Mouse (Mus musculus): ENCODE results near the gene Dnajc6.

- TF ChIP-seq NRF1 (IDR thresholded peaks at IDR 0.05; ENCODE audit: insufficient read depth, low read depth, low read length, poor library complexity, severe bottlenecking): 0 out of 2 replicates have a peak, but pooled peaks have one; percentile 17
- no peak for TF ChIP-seq CTCF (IDR thresholded peaks at IDR 0.05 in 2 of 3, conservative IDR thresholded peaks at IDR 0.05 in 1 of 3; ENCODE audit: control insufficient read depth in 1 of 3, insufficient read depth in 1 of 3, low read depth in 2 of 3, low read length in 3 of 3, poor library complexity in 1 of 3, severe bottlenecking in 1 of 3)
- peak in 1 of 2 experiments; percentile 80; a peak in 2 of 4 replicates for TF ChIP-seq POLR2A (IDR thresholded peaks at IDR 0.05; ENCODE audit: control insufficient read depth in 1 of 2, insufficient read depth in 1 of 2, low read depth in 1 of 2, low read length in 2 of 2, poor library complexity in 1 of 2)
- no peak for TF ChIP-seq EP300 (IDR thresholded peaks at IDR 0.05; ENCODE audit: low read depth in 1 of 2, low read length in 2 of 2)
- TF ChIP-seq ZNF384 (IDR thresholded peaks at IDR 0.05; ENCODE audit: low read depth, low read length): no peak
- peak; percentile 57; the same call in 1 of the 2 replicates for TF ChIP-seq E2F4 (IDR thresholded peaks at IDR 0.05; ENCODE audit: borderline replicate concordance, low read depth, low read length)
- TF ChIP-seq POLR2AphosphoS5 (IDR thresholded peaks at IDR 0.05; ENCODE audit: borderline replicate concordance, low read depth, low read length): no peak
- TF ChIP-seq TCF12 (IDR thresholded peaks at IDR 0.05; ENCODE audit: low read depth, low read length): peak; percentile 54; the same call in 1 of the 2 replicates
- TF ChIP-seq ZMIZ1 (IDR thresholded peaks at IDR 0.05; ENCODE audit: low read depth, low read length): peak; percentile 33; the same call in 1 of the 2 replicates
- TF ChIP-seq RAD21 (IDR thresholded peaks at IDR 0.05; ENCODE audit: low read depth, low read length): no peak
- no peak for TF ChIP-seq CHD1 (IDR thresholded peaks at IDR 0.05; ENCODE audit: low read depth, low read length)
- TF ChIP-seq KAT2A (conservative IDR thresholded peaks at IDR 0.05; ENCODE audit: low read depth, low read length): no peak
Measured at GRCm38 (mm10) chr4:101647196-101647905, 150.9 kb downstream of the Dnajc6 start, which contains the start of gene Leprot.
